Mouse (Mus musculus): Measurements from ENCODE around the gene Glb1l2. TPM values are rescaled to one million over a fixed set of nuclear protein-coding genes. Genes with fewer than 3 reads are reported as not detected.

Gene Glb1l2
- polyA plus RNA-seq, 1 experiment from 2014 or later: 1.9 TPM

GRCm38 (mm10) chr9:26775700-26776099 lies 30.6 kb downstream of the Glb1l2 start:
- ATAC-seq: no peak
- Histone ChIP-seq H3K9me3 (no peaks in the 10 kb centered on the region), H3K4me1 (replicated peaks) (no peaks in the 10 kb centered on the region), H3K36me3 (no peaks in the 10 kb centered on the region), H3K4me2 (replicated peaks) (no peak overlapping the region), H3K27me3 (replicated peaks) (no peaks in the 10 kb centered on the region), H3K4me3 (replicated peaks) (no peak overlapping the region), H3K27ac (no peak overlapping the region), H3K9ac (no peak overlapping the region)
- 77% methylated on average over 2 of the region's 2 CpGs for WGBS

GRCm38 (mm10) chr9:26768181-26768580 lies 38.1 kb downstream of the Glb1l2 start:
- no peaks in the 10 kb centered on the region for H3K27me3 ChIP-seq (replicated peaks)
- H3K4me1 ChIP-seq (replicated peaks): no peaks in the 10 kb centered on the region
- no peak for ATAC-seq
- no peak overlapping the region for H3K4me2 ChIP-seq (replicated peaks)
- no peaks in the 10 kb centered on the region for H3K36me3 ChIP-seq
- 78% methylated on average over 3 of the region's 3 CpGs for WGBS
- H3K4me3 ChIP-seq (replicated peaks): no peak overlapping the region
- H3K9me3 ChIP-seq: no peaks in the 10 kb centered on the region
- H3K27ac ChIP-seq: no peak overlapping the region
- H3K9ac ChIP-seq: no peak overlapping the region

- Histone ChIP-seq H3K4me1 (replicated peaks) (no peaks in the 10 kb centered on the region), H3K4me3 (replicated peaks) (no peak overlapping the region), H3K4me2 (replicated peaks) (no peak overlapping the region), H3K9ac (no peak overlapping the region), H3K9me3 (no peaks in the 10 kb centered on the region), H3K27ac (no peak overlapping the region), H3K27me3 (replicated peaks) (no peaks in the 10 kb centered on the region), H3K36me3 (no peaks in the 10 kb centered on the region)
- 92% methylated on average over 6 of the region's 6 CpGs for WGBS
- no peak for ATAC-seq
These were observed 43.8 kb downstream of the Glb1l2 start for GRCm38 (mm10) chr9:26762477-26762876.

- no peaks in the 10 kb centered on the region for H3K27me3 ChIP-seq (replicated peaks)
- no peak overlapping the region for H3K9ac ChIP-seq
- no peak for ATAC-seq
- WGBS: 73% methylated on average over 5 of the region's 5 CpGs
- no peak overlapping the region for H3K4me2 ChIP-seq (replicated peaks)
- H3K4me1 ChIP-seq (replicated peaks): no peaks in the 10 kb centered on the region
- no peaks in the 10 kb centered on the region for H3K9me3 ChIP-seq
- H3K27ac ChIP-seq: no peak overlapping the region
- no peak overlapping the region for H3K4me3 ChIP-seq (replicated peaks)
- no peaks in the 10 kb centered on the region for H3K36me3 ChIP-seq
These were observed 45.7 kb downstream of the Glb1l2 start for GRCm38 (mm10) chr9:26760576-26760975.

DNA sequence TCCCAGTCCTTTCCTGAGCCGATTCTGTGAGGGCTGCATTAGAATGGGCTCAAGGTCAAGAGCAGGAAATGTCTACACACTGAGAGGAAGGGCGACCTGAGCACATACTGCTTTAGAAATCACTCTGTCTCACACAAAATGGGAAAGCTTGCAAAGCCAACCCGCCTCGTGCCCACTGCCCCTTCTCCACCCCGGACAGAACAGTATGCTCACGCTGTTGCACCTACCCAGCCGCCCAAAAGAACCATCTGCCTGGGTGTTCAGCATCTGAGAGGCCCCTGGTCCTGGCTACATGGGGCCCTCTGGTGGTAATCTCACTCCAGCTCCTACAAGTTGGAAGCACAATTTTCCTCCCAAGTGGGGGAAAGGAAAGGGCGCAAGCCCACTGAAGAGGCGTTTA lies 46.2 kb downstream of the Glb1l2 start:
- no peak overlapping the region for H3K4me3 ChIP-seq (replicated peaks)
- no peaks in the 10 kb centered on the region for H3K27me3 ChIP-seq (replicated peaks)
- no peaks in the 10 kb centered on the region for H3K36me3 ChIP-seq
- WGBS: 33% methylated on average over 9 of the region's 9 CpGs
- no peak overlapping the region for H3K27ac ChIP-seq
- H3K9ac ChIP-seq: no peak overlapping the region
- H3K9me3 ChIP-seq: no peaks in the 10 kb centered on the region
- ATAC-seq: no peak
- no peaks in the 10 kb centered on the region for H3K4me1 ChIP-seq (replicated peaks)
- no peak overlapping the region for H3K4me2 ChIP-seq (replicated peaks)

DNA sequence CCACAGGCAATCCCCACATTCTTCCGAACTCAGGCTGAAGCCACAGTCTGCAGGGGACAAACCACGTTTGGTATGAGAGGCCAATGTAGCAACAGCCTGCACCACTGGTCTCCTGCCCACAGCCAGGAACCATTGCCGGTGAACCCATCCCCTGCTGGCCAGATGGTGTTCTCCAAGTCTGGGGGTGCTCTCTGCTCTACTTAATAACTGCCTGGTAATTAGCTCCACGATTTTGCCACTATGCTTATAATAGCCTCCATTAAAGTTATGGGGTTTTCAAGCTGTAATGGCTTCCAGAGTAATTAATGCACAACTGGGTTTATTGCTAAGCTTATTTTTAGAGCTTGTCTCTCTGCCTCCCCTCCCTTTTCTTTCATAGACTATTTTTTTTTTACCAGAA lies 57.4 kb downstream of the Glb1l2 start:
- no peak overlapping the region for H3K4me2 ChIP-seq (replicated peaks)
- no peak overlapping the region for H3K27ac ChIP-seq
- no peak overlapping the region for H3K4me3 ChIP-seq (replicated peaks)
- H3K36me3 ChIP-seq: no peaks in the 10 kb centered on the region
- H3K9me3 ChIP-seq: no peaks in the 10 kb centered on the region
- ATAC-seq: no peak
- no peaks in the 10 kb centered on the region for H3K27me3 ChIP-seq (replicated peaks)
- H3K4me1 ChIP-seq (replicated peaks): no peaks in the 10 kb centered on the region
- no peak overlapping the region for H3K9ac ChIP-seq
- WGBS: 81% methylated on average over 4 of the region's 4 CpGs

DNA sequence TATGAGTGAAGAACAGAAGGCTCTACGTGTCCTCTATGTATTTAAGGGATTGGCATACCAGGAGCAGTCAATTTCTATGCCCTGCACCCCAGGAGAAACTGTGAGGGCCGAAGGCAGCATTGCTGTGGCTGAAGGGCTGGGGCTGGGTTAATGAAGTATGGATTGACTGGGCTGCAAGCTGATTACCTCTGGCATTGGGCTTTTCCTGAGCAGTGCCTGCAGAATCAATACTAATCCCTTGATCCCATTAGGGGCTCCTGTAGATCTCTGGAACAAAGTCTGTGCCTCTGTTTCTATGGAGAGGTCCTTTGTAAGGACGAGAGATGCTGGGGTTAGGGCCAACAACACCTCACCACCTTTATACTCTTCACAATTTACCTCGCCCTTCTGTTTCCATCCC lies 59.1 kb downstream of the Glb1l2 start:
- 64% methylated on average over 4 of the region's 4 CpGs for WGBS
- H3K4me3 ChIP-seq (replicated peaks): no peak overlapping the region
- no peak overlapping the region for H3K9ac ChIP-seq
- no peak overlapping the region for H3K27ac ChIP-seq
- H3K4me2 ChIP-seq (replicated peaks): no peak overlapping the region
- no peaks in the 10 kb centered on the region for H3K4me1 ChIP-seq (replicated peaks)
- ATAC-seq: no peak
- H3K27me3 ChIP-seq (replicated peaks): no peaks in the 10 kb centered on the region
- no peaks in the 10 kb centered on the region for H3K9me3 ChIP-seq
- H3K36me3 ChIP-seq: no peaks in the 10 kb centered on the region

- no peaks in the 10 kb centered on the region for H3K36me3 ChIP-seq
- no peak overlapping the region for H3K9ac ChIP-seq
- no peak overlapping the region for H3K4me3 ChIP-seq (replicated peaks)
- WGBS: 92% methylated on average over 3 of the region's 3 CpGs
- H3K4me1 ChIP-seq (replicated peaks): no peaks in the 10 kb centered on the region
- no peak overlapping the region for H3K27ac ChIP-seq
- no peaks in the 10 kb centered on the region for H3K27me3 ChIP-seq (replicated peaks)
- ATAC-seq: no peak
- no peaks in the 10 kb centered on the region for H3K9me3 ChIP-seq
- H3K4me2 ChIP-seq (replicated peaks): no peak overlapping the region
These were observed 63.5 kb downstream of the Glb1l2 start for GRCm38 (mm10) chr9:26742817-26743216.

DNA sequence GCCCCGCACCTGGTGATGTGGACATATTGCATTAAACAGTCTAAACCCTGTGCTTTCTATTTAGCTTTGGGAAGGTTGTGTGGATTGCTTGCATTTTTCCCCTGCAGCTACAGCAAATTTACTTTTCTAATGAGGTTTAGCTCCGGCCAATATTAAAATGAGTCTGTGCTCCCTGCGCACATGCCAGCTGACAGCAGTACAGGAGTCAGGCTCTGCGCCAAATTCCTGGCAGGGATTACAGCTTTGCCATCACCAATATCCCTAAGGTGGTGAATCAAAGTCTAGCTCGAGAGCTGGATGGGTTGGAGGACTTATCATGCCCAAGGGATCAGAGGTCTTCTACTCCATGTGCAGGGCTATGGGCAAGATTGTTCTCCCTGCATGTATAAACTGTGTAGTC lies 69.2 kb downstream of the Glb1l2 start:
- Histone ChIP-seq H3K27me3 (replicated peaks) (peaks cover 37% of the 10 kb centered on the region), H3K4me1 (replicated peaks) (peaks cover 4% of the 10 kb centered on the region; the same call in 1 of the 2 replicates), H3K27ac (no peak overlapping the region), H3K9ac (no peak overlapping the region), H3K4me2 (replicated peaks) (no peak overlapping the region), H3K36me3 (no peaks in the 10 kb centered on the region), H3K9me3 (no peaks in the 10 kb centered on the region), H3K4me3 (replicated peaks) (no peak overlapping the region)
- 74% methylated on average over 5 of the region's 5 CpGs for WGBS
- ATAC-seq: no peak

GRCm38 (mm10) chr9:26733986-26734385 lies 72.3 kb downstream of the Glb1l2 start:
- Histone ChIP-seq H3K9me3 (no peaks in the 10 kb centered on the region), H3K36me3 (no peaks in the 10 kb centered on the region), H3K9ac (no peak overlapping the region), H3K4me2 (replicated peaks) (peak overlapping the region; percentile 83), H3K27ac (no peak overlapping the region), H3K4me3 (replicated peaks) (peak overlapping the region; percentile 40), H3K4me1 (replicated peaks) (peaks cover 4% of the 10 kb centered on the region; the same call in 1 of the 2 replicates), H3K27me3 (replicated peaks) (peaks cover 41% of the 10 kb centered on the region)
- 1% methylated on average over 37 of the region's 37 CpGs for WGBS
- no peak; the same call in none of the 2 replicates for ATAC-seq

DNA sequence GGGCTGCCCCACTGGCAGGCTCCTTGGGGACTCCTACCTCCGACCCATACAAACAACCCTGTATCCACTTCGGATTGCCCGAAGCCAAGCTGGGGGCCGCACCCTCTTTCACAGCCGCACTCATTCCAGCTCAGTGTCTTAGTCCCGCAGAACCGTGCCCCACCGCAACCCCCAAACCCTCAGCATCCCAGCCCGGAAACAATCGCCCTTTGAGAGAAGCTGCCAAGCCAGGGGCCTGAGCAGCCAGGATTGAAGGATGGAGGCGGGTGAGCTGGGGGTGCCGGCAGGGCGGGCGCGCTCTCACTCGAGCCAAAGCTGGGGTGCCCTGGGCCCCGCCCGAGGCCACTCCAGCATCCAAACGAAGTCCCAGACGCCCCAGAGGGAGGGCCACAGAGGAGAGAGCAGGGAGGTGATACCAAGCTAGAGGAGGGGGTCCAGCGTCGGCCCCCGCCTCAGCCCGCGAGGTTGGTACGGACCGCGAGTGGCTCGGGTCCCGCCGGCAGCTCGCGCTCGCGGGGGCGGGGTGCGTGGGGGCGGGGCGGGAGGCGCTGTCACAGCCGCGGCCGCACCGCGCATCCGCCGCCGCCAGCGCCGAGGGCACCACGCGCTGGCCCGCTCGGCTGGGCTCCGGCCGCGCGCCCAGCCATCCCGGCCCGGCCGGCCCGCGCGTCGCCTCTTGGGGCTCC lies 72.9 kb downstream of the Glb1l2 start, which contains the start of gene B3gat1:
Gene B3gat1, plus strand, starts transcription at position 523 of the 686 bp plus-strand sequence.
- Histone ChIP-seq H3K9me3 (no peaks in the 10 kb centered on the region), H3K27ac (no peak within 1 kb of the TSS), H3K4me1 (replicated peaks) (peaks cover 4% of the 10 kb centered on the region; the same call in 1 of the 2 replicates), H3K9ac (no peak within 1 kb of the TSS), H3K36me3 (no peaks in the 10 kb centered on the region), H3K4me2 (replicated peaks) (peak within 1 kb of the TSS; percentile 83), H3K27me3 (replicated peaks) (peaks cover 41% of the 10 kb centered on the region), H3K4me3 (replicated peaks) (peak within 1 kb of the TSS; percentile 40)
- peak; percentile 61 for ATAC-seq
- 2% methylated on average over 44 of the region's 65 CpGs for WGBS

DNA sequence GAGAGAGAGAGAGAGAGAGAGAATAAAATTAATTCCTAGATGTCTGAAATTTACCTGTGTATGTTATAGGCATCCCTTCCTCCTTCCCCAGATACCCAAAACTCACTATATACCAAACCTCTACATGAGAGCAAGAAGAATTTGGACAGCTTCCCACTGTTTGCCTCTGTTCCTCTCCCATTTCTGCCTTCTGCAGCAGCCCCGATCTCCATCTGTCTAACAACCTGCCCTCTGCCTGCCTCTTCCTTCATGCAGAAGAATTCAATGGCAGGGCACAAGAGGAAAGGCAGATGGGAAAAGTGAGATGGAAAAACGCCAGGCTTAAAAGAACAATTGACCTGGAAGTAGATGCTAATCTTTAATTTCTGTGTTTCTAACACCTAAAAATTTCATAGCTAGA lies 77.7 kb downstream of the Glb1l2 start:
- Histone ChIP-seq H3K9ac (no peak overlapping the region), H3K36me3 (no peaks in the 10 kb centered on the region), H3K27me3 (replicated peaks) (peaks cover 16% of the 10 kb centered on the region), H3K4me1 (replicated peaks) (0 out of 2 replicates have a peak, but pooled peaks cover 4% of the 10 kb centered on the region), H3K4me3 (replicated peaks) (no peak overlapping the region), H3K4me2 (replicated peaks) (no peak overlapping the region), H3K9me3 (no peaks in the 10 kb centered on the region), H3K27ac (no peak overlapping the region)
- WGBS: 74% methylated on average over 2 of the region's 2 CpGs
- no peak for ATAC-seq

DNA sequence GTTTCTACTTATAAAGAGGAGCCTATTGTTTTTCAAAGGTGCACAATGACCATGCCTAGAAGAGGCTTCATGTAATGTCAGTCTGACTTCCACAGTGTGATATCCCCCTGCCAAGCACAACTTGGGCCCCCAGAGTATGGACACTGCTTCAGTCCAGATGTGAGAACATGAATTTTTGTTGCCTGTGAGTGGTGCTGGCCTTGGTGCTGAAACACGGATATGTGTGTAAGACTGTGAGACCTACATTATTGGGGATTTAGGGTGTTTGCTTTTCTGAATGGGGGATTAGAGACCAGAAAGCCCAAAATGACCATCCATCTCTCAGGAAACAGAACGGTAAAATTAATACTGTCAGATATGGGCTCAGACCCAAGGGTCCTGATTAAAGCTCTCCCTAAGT lies 78.8 kb downstream of the Glb1l2 start:
- H3K9ac ChIP-seq: no peak overlapping the region

More for the DNA sequence above, 78.8 kb downstream of the Glb1l2 start:
- Histone ChIP-seq H3K27me3 (replicated peaks) (peaks cover 7% of the 10 kb centered on the region; the same call in 1 of the 2 replicates), H3K4me2 (replicated peaks) (no peak overlapping the region), H3K27ac (no peak overlapping the region), H3K36me3 (no peaks in the 10 kb centered on the region), H3K4me3 (replicated peaks) (no peak overlapping the region), H3K9me3 (no peaks in the 10 kb centered on the region), H3K4me1 (replicated peaks) (no peaks in the 10 kb centered on the region)
- 39% methylated on average over 2 of the region's 2 CpGs for WGBS
- ATAC-seq: no peak
